Mouse (Mus musculus) heart, embryonic 13.5 days (tissue): ENCODE results near the gene D11Wsu47e. TPM values are rescaled to one million over a fixed set of nuclear protein-coding genes. Genes with fewer than 3 reads are reported as not detected.
"Not testable (repeated sequence)": the region's sequence is repeated elsewhere in the genome, so short reads cannot be mapped to it uniquely, and the experiment has no call there.

ENCODE experiments used
- ATAC-seq: fragments of 200-750 bp; cut with Nextera tagmentation; 2 replicates; pipeline ENCODE4 v1.8.0; 2017; ENCODE audit warnings: moderate TSS enrichment; ENCODE audit not compliant: insufficient number of reproducible peaks, low FRiP score, low TSS enrichment; ENCODE audit errors: extremely low read depth
- H3K27ac ChIP-seq: fragments of 300-500 bp; sonication (generic); replicated peaks from 2 replicates; pipeline ENCODE4 v1.5.1; 2015; ENCODE audit warnings: moderate library complexity, mild to moderate bottlenecking, inconsistent platforms
- H3K27me3 ChIP-seq: fragments of 300-500 bp; sonication (generic); replicated peaks from 2 replicates; pipeline ENCODE4 v1.6.1; 2015; ENCODE audit warnings: mild to moderate bottlenecking, inconsistent platforms
- H3K36me3 ChIP-seq: fragments of 300-500 bp; sonication (generic); 2 replicates; pipeline ENCODE4 v1.6.1; 2015; ENCODE audit warnings: mild to moderate bottlenecking, inconsistent platforms
- H3K4me1 ChIP-seq: fragments of 300-500 bp; sonication (generic); 2 replicates; pipeline ENCODE4 v1.6.1; 2015; ENCODE audit warnings: inconsistent platforms
- H3K4me2 ChIP-seq: fragments of 300-500 bp; sonication (generic); 2 replicates; pipeline ENCODE4 v1.6.1; 2015; ENCODE audit warnings: inconsistent platforms, mild to moderate bottlenecking, moderate library complexity
- H3K4me3 ChIP-seq: fragments of 300-500 bp; sonication (generic); 2 replicates; pipeline ENCODE4 v1.5.1; 2015; ENCODE audit warnings: moderate library complexity, mild to moderate bottlenecking, inconsistent platforms
- H3K9ac ChIP-seq: fragments of 300-500 bp; sonication (generic); 2 replicates; pipeline ENCODE4 v1.6.1; 2015; ENCODE audit warnings: inconsistent platforms, mild to moderate bottlenecking, moderate library complexity
- H3K9me3 ChIP-seq: fragments of 300-500 bp; sonication (generic); 2 replicates; pipeline ENCODE4 v1.6.1; 2016; ENCODE audit warnings: inconsistent platforms
- WGBS: fragments of 180-500 bp; shearing (Covaris S2); methylation state at CpG from one replicate; pipeline ENCODE4 v1.1.7; 2015; ENCODE audit warnings: mixed read lengths; 5-methylcytosine and 5-hydroxymethylcytosine counted together
- polyA plus RNA-seq: library from polyadenylated mRNA; unstranded; fragments of >200 nt; fragmentation: Nextera tagmentation; extraction: Ambion mirVana; gene quantifications from 2 replicates; pipeline ENCODE4 v1.2.1, GENCODE M21; 2015

The D11Wsu47e gene
- polyA plus RNA-seq, 1 experiment from 2014 or later, result 15.1 TPM

DNA sequence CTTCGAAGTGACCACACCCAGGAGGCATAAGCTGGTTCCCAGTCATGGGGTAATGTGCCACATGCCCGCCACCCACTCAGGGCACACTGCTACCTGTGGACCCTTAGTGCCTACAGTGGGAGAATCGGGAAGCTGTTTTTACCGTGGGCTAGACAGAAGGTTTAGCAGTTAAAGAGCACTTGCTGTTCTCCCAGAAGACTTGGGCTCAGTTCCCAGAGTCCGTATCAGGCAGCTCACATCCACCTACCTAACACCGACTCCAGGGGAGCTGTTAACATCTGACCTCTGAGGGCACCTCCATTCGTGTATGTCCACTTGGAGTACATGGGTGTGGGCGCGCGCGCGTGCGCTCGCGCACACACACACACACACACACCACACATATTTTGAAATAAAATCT lies 30.1 kb upstream of the D11Wsu47e start:
- no peak for ATAC-seq
- no peaks in the 10 kb centered on the region for H3K9me3 ChIP-seq

DNA sequence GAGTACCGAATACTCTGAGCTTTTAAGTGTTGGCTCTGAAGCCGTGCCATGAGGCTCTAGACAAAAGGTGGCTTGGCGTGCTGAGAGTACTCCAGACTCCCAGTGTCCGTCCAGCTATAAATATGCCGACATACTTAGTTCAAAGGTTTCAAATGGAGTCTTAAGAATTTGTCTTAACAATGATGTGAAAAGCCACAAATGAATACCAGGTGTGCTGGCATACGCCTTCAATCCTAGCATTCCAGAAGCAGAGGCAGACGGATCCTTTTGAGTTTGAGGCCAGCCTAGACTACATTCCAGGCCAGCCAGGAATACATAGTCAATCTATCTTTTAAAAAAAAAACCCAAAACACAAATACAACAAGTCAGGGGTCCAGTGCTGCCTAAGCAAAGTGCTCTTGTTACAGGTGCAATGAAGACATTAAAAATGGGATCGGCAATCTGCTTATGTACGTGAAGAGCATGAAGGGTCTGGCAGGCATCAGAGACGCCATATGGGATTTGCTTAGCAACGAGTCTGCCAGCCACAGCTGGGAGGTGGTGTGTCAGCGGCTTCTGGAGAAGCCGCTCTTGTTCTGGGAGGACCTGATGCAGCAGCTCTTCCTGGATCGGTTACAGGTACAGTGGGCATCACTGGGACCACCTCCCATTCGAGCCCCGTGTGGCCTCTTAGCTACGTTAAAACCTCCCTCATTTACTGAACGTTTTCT lies 29.5 kb upstream of the D11Wsu47e start:
- no peaks in the 10 kb centered on the region for H3K27me3 ChIP-seq
- H3K4me2 ChIP-seq, result no peak overlapping the region
- peaks cover 12% of the 10 kb centered on the region for H3K4me1 ChIP-seq
- no peaks in the 10 kb centered on the region for H3K9me3 ChIP-seq
- WGBS, result 80% methylated on average over 18 of the region's 18 CpGs
- H3K36me3 ChIP-seq, result peaks cover 83% of the 10 kb centered on the region
- H3K27ac ChIP-seq, result no peak overlapping the region
- no peak overlapping the region for H3K9ac ChIP-seq
- no peak for ATAC-seq
- no peak overlapping the region for H3K4me3 ChIP-seq

More for the DNA sequence above, 30.1 kb upstream of the D11Wsu47e start:
- 92% methylated on average over 15 of the region's 15 CpGs for WGBS
- H3K4me2 ChIP-seq, result no peak overlapping the region
- no peak overlapping the region for H3K27ac ChIP-seq
- H3K4me3 ChIP-seq, result no peak overlapping the region
- no peaks in the 10 kb centered on the region for H3K27me3 ChIP-seq
- peaks cover 77% of the 10 kb centered on the region for H3K36me3 ChIP-seq
- peaks cover 12% of the 10 kb centered on the region for H3K4me1 ChIP-seq
- H3K9ac ChIP-seq, result no peak overlapping the region

DNA sequence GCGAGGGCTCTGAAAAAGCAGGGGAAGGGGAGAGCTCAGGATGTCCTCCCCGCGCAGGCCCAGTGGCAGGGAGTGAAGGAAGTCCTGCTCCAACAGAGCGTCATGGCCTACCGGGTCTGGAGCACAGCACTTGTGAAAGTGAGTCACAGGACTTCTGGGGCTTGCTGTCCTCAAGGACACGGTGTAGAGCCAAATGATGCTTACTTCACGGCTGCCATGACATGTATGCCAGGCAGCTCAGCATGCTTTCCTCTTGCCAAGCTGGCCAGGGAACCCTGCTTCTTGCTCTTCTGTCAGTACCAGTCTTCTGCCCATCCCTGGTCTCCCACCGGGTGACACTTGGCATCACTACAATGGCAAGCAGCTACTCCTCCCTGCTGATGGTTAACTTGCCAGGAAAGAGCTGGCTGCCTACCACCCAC lies 27.7 kb upstream of the D11Wsu47e start:
- Histone ChIP-seq H3K4me3 (no peak overlapping the region), H3K4me2 (no peak overlapping the region), H3K27me3 (no peaks in the 10 kb centered on the region), H3K9me3 (no peaks in the 10 kb centered on the region), H3K9ac (no peak overlapping the region), H3K4me1 (no peaks in the 10 kb centered on the region), H3K36me3 (peaks cover 100% of the 10 kb centered on the region), H3K27ac (no peak overlapping the region)
- 87% methylated on average over 8 of the region's 8 CpGs for WGBS
- no peak for ATAC-seq

DNA sequence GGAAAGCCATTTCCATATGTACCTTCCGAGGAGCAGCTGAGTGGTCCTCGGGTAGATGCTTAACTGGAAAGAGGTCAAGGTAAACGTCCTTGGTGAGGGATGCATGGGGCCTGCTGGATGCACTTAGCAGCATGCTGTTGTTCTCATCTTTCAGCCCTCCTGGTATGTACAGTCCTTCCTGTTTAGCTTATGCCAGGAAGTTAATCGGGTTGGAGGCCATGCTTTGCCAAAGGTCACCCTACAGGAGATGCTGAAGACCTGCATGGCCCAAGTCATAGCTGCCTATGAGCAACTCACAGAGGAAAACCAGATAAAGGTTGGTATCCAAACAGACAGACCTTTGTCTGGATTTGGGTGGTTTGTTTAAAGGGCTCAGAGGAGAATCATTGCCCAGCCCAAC lies 27.0 kb upstream of the D11Wsu47e start:
- Histone ChIP-seq H3K27me3 (no peaks in the 10 kb centered on the region), H3K4me1 (no peaks in the 10 kb centered on the region), H3K9ac (no peak overlapping the region), H3K27ac (no peak overlapping the region), H3K36me3 (peaks cover 100% of the 10 kb centered on the region), H3K4me3 (no peak overlapping the region), H3K4me2 (no peak overlapping the region), H3K9me3 (no peaks in the 10 kb centered on the region)
- no peak for ATAC-seq
- 67% methylated on average over 4 of the region's 4 CpGs for WGBS

DNA sequence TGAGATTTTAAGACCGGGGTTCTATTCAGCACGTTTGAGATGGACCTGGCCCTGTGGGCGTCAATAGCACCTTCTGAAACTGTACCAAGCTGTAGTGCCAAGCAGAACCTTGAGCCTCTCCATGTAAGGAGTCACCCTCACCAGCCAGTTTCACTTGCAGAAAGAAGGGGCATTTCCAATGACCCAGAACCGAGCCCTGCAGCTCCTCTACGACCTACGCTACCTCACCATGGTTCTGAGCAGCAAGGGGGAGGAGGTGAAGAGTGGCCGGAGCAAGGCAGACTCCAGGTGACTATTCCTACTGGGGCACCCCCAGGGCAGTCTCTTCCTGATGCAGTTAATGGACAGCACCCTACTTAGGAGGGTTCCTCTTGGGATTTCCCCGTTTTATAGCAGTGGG lies 25.9 kb upstream of the D11Wsu47e start:
- no peak overlapping the region for H3K4me2 ChIP-seq
- no peak for ATAC-seq
- no peaks in the 10 kb centered on the region for H3K4me1 ChIP-seq

DNA sequence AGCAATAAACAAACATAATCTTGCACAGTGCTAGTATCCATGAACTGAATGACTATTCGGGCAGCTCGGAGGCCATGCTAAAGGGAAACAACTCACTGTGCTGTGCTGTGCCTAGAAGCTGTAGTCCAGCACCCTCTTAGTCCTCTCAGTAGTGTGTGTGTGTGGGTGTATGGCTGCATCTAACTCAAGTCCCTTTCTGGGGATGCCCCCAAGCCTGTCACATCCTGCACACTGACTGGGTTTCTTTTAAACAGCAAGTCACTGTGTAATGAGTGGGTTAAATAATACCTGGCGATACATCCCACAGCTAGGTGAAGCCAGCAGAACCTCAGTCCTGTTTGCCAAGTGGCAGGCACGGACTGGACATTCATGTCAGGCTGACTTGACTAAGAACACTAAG lies 25.4 kb upstream of the D11Wsu47e start:
- H3K9me3 ChIP-seq, result no peaks in the 10 kb centered on the region
- peaks cover 100% of the 10 kb centered on the region for H3K36me3 ChIP-seq
- H3K4me1 ChIP-seq, result no peaks in the 10 kb centered on the region
- no peak overlapping the region for H3K4me2 ChIP-seq
- 85% methylated on average over 4 of the region's 4 CpGs for WGBS
- no peak overlapping the region for H3K4me3 ChIP-seq
- H3K9ac ChIP-seq, result no peak overlapping the region
- no peak overlapping the region for H3K27ac ChIP-seq
- ATAC-seq, result no peak
- H3K27me3 ChIP-seq, result no peaks in the 10 kb centered on the region

More for the DNA sequence above, 25.9 kb upstream of the D11Wsu47e start:
- Histone ChIP-seq H3K27me3 (no peaks in the 10 kb centered on the region), H3K27ac (no peak overlapping the region), H3K9me3 (no peaks in the 10 kb centered on the region), H3K36me3 (peaks cover 100% of the 10 kb centered on the region), H3K4me3 (no peak overlapping the region), H3K9ac (no peak overlapping the region)
- WGBS, result 89% methylated on average over 8 of the region's 8 CpGs

DNA sequence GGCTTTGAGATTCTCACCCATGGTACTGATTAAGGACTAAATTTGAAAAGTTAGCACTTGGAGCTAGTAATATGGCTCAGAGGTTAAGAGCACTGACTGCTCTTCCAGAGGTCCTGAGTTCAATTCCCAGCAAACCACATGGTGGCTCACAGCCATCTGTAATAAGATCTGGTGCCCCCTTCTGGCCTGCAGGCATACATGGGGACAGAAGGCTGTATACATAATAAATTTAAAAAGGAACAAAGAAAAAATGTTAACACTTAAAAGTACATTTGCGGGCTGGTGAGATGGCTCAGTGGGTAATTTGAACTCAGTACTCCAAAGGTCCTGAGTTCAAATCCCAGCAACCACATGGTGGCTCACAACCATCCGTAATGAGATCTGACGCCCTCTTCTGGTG lies 24.0 kb upstream of the D11Wsu47e start:
- H3K27ac ChIP-seq, H3K9ac ChIP-seq, H3K4me3 ChIP-seq, ATAC-seq, H3K27me3 ChIP-seq, H3K9me3 ChIP-seq, H3K4me1 ChIP-seq, H3K4me2 ChIP-seq: not testable (repeated sequence)
- 88% methylated on average over 3 of the region's 3 CpGs for WGBS
- H3K36me3 ChIP-seq, result peaks cover 98% of the 10 kb centered on the region

DNA sequence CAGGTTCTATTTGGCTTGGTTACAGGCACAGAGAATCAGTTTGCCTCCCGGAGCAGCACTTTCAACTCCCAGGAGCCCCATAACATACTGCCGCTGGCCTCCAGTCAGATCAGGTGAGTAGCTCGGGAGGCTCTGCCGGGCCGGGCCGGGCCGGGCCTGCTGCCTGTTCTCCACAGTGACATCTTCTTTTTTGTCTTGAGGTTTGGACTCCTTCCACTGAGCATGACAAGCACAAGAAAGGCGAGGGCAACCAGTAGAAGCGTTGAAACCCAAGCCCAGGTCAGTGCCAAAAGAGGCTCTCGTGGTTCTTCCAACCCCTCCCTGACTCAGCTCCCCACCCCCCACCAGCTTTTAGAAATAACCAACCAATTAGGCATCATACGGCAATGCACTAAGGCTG lies 23.3 kb upstream of the D11Wsu47e start:
- Histone ChIP-seq H3K36me3 (peaks cover 93% of the 10 kb centered on the region), H3K9me3 (no peaks in the 10 kb centered on the region), H3K27me3 (no peaks in the 10 kb centered on the region), H3K4me1 (peaks cover 5% of the 10 kb centered on the region; the same call in 1 of the 2 replicates), H3K9ac (no peak overlapping the region), H3K4me2 (no peak overlapping the region), H3K4me3 (no peak overlapping the region), H3K27ac (no peak overlapping the region)
- WGBS, result 95% methylated on average over 11 of the region's 11 CpGs
- no peak for ATAC-seq

DNA sequence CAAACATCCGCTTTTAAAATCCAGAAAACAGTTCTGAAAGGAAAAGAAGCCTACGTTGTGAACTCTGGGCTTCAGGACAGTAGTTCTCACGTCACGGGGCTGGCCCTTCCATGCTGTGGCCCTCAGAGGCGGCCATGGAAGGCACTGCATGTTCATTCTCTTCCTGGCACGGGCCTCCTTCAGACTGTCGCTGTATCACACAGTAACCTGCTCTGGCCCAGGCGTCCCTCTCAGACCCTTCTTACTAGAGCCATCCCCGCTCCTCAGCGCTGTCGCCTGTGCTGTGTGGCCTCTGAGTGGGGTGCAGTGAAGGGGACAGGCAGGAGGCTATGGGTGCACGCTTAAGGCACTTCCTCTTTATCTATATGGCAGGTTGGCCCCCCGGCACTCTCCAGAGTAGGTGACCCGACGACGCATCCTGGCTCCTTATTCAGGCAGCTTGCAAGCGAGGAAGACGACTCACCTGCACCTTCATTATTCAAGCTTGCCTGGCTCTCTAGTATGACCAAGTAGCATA lies 22.3 kb upstream of the D11Wsu47e start:
- no peak for ATAC-seq
- Histone ChIP-seq H3K27me3 (no peaks in the 10 kb centered on the region), H3K4me1 (peaks cover 12% of the 10 kb centered on the region), H3K9me3 (no peaks in the 10 kb centered on the region), H3K4me3 (no peak overlapping the region), H3K36me3 (peaks cover 87% of the 10 kb centered on the region), H3K9ac (no peak overlapping the region), H3K27ac (no peak overlapping the region), H3K4me2 (no peak overlapping the region)
- WGBS, result 85% methylated on average over 18 of the region's 18 CpGs

DNA sequence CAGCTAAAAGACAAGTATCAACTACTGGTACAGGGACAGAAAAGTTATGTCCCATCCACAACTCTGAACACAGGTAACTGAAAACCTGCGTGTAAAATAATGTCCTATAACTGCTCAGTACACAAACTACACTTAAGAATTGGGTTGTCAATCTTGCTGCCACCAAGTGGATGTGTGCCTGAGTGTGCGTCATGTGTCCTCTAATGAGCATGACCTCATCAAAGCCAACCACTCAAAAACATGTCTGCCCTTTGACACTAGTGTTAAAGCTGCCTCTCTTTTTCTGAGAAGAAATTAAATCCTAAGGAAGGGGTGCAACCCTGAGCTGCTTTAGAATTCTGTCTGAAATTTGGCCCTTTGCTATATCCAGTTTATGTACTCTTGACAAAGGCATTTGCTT lies 19.9 kb upstream of the D11Wsu47e start:
- no peak overlapping the region for H3K27ac ChIP-seq
- H3K36me3 ChIP-seq, result peaks cover 84% of the 10 kb centered on the region
- no peak overlapping the region for H3K9ac ChIP-seq
- WGBS, result 66% methylated on average over 2 of the region's 2 CpGs
- H3K27me3 ChIP-seq, result no peaks in the 10 kb centered on the region
- ATAC-seq, result no peak
- H3K4me3 ChIP-seq, result no peak overlapping the region
- H3K4me1 ChIP-seq, result peaks cover 36% of the 10 kb centered on the region
- no peaks in the 10 kb centered on the region for H3K9me3 ChIP-seq
- no peak overlapping the region for H3K4me2 ChIP-seq

DNA sequence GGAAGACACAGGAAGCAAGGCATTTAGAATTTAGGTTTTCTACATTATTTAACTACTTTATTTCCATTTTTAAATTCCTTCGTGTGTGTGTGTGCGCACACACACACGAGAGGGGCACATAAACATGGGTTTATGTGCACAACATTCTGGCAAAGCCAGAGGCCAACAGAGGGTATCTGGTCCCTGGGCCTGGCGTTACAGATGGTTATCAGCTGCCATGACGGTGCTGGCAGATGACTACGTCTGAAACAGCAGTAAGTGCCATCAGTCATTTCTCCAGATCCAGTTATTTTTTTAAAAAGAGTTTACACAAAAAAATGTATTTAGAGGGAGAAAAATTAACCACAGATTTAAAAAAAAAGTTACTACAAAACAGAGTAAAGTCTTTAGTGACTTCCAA lies 18.0 kb upstream of the D11Wsu47e start:
- H3K4me2 ChIP-seq, result peak overlapping the region; percentile 19; the same call in 1 of the 2 replicates
- peaks cover 81% of the 10 kb centered on the region for H3K36me3 ChIP-seq
- no peak overlapping the region for H3K4me3 ChIP-seq
- WGBS, result 65% methylated on average over 6 of the region's 6 CpGs
- peaks cover 38% of the 10 kb centered on the region for H3K4me1 ChIP-seq
- no peak for ATAC-seq
- no peaks in the 10 kb centered on the region for H3K9me3 ChIP-seq
- H3K9ac ChIP-seq, result no peak overlapping the region
- no peaks in the 10 kb centered on the region for H3K27me3 ChIP-seq
- no peak overlapping the region for H3K27ac ChIP-seq

DNA sequence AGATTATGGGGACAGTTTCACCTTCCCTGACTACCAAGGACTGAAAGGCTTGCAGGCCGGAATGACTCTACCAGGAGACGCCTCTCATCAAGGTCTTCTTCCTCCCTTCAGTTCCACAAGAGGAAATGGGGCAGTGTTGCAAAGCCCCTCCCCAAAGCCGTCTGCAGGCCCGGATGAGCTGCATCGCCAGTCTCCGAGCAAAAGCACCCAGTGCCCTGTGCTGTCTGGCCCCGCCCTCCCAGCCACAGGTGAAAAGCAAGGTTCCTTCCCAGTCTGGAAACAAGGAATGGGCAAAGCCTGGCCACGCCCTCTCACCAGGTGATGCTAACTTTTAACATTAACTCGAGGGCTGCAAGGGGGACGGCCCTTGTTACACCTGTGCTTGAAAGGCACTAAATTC lies 17.6 kb upstream of the D11Wsu47e start:
- no peak for ATAC-seq
- WGBS, result 56% methylated on average over 10 of the region's 10 CpGs
- H3K4me3 ChIP-seq, result no peak overlapping the region
- H3K27ac ChIP-seq, result no peak overlapping the region
- H3K9me3 ChIP-seq, result no peaks in the 10 kb centered on the region
- H3K9ac ChIP-seq, result no peak overlapping the region
- H3K27me3 ChIP-seq, result no peaks in the 10 kb centered on the region
- H3K4me1 ChIP-seq, result peaks cover 38% of the 10 kb centered on the region
- peaks cover 81% of the 10 kb centered on the region for H3K36me3 ChIP-seq
- H3K4me2 ChIP-seq, result peak overlapping the region; percentile 19; the same call in 1 of the 2 replicates
